Mouse (Mus musculus) mouse embryonic stem cell (cell line): Measurements from ENCODE around the gene Lrrc41.

ENCODE experiments used
- in situ Hi-C, 2 experiments: fragments of 300-500 bp; cut with MboI; formaldehyde crosslinking; loops; 1 replicate in 1 of 2; 3 replicates in 1 of 2; pipeline ENCODE4 v1.14.3; 2019 to 2020; ENCODE audit warnings: low sequenced_read_pairs in 2 of 2, low pct_unique_long_range_greater_than_20kb in 1 of 2, mixed read lengths in 1 of 2; ENCODE audit not compliant: unreplicated experiment in 1 of 2

Gene Lrrc41

DNA sequence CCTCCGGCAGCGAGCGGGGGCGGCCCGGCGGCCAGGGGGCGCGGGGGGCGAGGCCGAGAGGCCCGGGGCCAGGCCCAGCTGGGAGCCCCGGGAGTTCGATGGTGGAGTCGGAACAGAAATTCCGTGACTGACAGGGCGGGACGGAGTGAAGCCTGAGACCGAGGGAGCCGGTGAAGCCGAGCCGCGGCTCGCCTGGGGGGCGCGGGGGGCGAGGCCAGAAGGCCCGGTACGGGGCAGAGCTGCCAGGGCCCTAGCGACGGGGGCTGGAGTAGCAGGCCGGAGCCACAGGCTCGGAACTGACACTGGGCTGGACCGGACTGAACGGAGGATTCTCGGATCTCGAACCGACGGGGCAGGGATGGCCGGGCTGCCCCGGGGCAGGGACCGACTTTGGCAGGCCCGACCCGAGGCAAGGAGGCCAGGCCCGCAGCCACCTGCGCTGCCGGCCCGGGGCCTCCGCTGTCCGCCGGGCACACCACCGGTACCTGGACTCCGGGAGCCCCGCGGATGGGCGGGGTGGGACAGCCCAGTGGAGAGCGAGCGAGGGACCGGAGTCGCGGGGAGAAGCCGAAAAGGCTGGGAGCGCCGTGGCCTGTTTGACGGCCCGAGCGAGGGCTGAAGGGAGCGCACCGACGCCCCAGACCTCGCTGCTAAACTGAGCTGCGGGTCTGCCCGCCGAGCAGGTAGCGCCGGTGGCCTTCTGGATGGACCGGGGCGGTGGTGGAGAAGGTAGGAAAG is 731 bp downstream of the Lrrc41 start:
- in situ Hi-C loops = no loop called here

DNA sequence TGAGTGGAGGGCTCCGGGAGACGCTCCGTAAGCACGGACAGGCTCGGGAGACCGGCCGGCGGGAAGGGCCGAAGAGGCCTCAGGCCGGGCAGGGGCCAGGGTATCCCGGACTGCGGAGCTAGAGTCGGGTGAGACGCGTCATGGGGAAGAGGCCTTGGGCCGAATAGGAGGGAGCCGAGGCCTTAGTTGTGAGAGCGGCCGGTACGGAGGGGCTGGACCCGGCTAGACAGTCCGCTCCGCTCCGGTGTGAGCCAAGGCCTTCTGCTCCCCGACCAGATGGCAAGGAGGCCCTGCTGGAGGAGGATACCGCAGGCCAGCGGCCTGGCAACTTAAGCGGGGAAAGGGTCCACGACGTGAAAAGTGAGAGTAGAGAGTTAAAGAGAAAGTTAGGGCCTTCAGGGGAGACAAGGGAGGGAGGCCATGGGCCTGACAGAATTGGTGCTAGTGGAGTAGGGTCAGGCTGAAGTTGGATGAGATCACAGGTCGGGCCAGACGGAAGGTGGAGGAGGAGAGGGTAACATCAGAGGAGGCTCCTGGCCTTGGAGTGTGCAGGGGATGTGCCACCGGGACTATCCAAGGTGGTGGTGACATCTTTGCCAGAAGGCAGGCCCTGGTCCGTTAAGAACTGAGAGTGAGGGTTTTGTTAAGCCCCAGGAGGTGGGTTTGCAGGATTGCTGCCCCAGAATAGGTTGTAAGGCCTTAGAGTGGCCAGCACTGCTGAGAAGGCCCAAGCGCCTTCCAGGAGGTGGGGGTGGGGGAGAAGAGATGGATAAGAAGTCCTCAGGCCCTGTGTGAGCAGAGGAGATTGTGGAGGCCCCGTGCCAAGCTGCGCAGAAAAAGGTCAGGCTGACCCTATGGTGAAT is 1.5 kb downstream of the Lrrc41 start:
- in situ Hi-C loops = no loop called here

DNA sequence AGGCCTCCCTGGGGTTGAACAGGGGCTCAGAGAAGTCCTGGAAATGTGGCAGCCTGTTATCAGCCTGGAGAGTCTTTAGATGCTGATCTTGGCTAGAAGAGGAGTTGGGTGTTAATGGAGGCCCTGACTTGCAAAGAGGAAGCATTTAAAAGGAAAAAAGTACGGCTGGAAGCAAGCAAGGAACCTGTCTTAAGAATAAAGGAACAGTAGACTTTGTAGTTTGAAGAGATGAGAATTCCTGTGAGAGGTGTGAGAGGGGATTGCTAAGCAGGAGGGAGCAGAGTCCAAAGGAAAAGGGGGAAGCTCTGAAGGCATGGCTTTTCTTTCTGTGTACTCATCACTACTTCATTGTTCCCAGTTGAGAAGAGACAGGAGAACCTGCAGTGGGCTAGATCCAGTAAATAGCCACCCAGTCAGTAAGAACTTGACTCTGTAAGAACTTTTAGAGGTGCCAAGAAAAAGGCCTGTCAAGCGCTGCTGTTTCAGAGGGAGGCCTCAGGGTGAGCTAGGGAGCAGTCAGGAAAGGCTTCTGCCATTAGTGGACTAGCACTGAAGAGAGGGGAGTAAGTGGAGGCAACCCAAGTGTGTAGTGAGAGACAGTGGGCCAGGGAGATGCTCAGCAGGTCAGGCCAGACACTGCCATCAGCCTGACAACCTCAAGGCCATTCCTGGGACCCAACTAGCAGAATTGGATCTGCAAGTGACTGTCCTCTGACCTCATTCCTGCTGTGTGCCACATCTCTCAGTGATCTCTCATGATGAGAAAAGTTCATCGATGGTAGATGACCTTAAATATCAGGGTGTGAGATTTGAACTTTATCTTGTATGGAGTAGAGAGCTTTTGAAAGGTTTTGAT is 2.4 kb downstream of the Lrrc41 start:
- in situ Hi-C loops = no loop called here

DNA sequence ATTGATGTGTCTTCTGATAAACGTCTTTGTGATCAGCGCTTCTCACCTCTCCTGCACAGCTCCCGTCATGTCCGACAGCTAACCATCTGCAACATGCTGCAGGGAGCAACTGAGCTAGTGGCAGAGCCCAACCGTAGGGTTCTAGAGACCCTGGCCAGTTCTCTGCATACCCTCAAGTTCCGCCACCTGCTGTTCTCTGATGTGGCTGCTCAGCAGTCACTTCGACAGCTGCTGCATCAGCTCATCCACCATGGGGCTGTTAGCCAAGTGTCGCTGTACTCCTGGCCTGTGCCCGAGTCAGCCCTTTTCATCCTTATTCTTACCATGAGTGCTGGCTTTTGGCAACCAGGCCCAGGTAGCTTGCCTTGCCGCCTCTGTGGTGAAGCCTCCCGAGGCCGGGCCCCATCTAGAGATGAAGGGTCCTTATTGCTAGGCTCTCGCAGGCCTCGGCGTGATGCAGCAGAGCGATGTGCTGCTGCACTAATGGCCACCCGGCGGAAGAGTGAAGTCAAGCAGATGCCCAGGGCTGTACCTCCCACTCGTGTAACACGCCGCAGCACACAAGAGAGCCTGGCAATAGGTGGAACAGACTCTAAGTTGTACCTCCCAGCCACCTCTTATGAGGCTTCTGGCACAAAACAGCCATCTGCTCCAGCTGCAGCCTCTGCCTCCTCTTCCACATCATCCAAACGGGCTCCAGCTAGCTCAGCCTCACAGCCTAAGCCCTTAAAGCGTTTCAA is 13.6 kb downstream of the Lrrc41 start:
- in situ Hi-C loops = no loop called here

DNA sequence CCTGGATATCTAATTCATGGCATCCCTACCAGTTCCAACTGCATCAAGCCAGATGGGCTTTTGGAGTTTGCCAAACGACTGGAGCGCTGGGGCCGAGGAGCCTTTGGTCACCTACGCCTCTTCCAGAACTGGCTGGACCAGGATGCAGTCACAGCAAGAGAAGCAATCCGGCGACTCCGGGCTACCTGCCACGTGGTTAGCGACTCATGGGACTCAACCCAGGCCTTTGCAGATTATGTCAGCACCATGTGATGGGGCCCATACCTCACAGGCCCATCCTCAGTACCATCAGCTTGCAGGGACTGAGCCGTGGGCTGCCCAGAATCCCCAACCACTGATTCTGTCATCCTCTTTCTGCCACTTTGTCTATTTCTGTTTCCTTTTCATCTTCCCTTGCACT is 21.2 kb downstream of the Lrrc41 start:
- in situ Hi-C loops = no loop called here

DNA sequence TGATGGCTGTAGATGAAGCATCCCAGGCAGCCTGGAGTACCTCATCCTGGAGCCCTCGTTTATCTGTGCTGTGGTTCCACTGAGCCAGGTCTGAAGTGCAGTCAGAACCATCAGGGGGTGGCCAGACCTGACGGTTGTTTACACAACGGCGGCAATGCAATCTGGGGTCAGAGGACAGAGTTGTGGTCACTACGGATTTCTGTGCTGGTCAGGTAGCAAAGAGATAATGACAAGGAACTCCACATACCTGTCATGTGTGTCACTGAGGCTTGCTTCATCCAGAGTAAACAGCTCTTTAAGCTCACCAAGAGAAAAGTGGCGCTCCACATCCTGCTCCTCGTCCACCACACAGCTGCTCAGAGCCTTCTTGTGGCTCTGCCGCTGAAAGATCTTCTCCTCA is 22.1 kb downstream of the Lrrc41 start:
- in situ Hi-C loops = no loop called here

DNA sequence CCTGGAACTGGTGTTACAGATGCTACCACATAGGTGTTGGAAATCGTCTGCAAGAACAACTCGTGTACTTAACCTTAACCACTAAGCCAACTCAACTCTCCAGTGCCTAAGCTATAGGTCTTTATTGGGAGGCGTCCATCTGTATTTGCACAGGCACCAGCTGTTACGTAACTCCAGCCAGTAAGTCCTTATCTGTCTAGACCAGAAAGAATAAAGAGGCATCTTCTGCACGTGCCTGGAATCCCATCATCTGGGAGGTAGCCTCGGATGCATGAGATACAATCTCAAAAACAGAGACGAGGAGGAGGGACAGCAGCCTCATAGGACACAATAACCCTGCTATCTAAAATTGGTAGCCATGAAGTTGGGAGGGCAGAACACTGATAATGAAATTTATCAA is 25.9 kb downstream of the Lrrc41 start:
- in situ Hi-C loops = no loop called here

DNA sequence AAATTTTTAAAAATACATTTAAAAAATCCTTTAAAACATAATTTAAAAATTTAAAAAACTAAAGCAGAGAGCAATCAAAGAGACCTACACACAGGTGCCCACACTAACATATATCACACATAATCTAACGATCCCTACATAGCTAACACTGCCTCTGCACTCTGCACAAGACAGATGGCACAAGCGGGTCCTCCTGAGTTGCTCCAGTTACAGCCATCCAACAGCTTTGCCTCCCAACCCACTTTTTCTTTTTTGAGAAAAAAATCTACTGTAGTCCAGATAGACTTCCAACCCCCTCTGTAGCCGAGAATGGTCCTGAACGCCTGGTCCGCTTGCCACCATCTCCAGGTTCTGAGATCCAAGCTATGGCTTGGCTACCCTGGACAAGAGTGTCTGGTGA is 30.2 kb downstream of the Lrrc41 start:
- in situ Hi-C loops = no loop called here

DNA sequence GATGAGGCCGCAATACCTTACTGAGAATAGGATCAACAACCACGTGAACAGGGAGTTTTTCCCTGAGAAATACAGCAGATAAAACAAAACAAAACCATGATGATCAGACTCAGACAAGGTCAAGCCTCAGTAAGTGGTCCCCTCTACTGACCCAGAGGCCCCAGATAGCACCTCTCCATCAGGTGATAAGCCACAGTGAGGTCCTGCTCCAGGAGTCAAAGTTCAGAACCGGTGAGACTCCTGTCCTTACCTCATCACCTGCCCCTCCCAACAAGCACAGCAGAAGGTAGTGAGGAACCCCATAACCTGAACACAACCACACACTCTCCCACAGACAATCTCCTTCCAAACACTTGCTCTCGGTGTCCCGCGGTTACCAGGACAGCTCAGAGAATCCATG is 35.6 kb downstream of the Lrrc41 start:
- in situ Hi-C loops = no loop called here

DNA sequence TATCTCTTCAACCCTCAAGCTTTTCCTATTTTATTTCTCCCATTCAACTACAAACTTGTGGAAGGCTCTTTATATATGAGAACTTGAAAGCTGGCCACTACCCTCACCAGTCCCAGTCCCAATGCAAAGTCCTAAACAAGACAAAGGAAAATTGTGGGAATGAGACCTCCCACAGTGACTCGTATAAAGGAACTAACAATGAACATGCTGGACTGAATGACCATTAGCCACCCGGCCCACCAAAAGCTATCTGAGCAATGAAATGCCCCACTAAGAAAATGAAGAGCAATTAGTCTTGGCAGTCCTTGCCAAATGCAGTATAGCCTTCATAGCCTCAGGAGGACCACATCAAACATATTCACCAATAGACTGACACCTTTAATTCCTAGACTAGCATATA is 36.4 kb downstream of the Lrrc41 start:
- in situ Hi-C loops = no loop called here

DNA sequence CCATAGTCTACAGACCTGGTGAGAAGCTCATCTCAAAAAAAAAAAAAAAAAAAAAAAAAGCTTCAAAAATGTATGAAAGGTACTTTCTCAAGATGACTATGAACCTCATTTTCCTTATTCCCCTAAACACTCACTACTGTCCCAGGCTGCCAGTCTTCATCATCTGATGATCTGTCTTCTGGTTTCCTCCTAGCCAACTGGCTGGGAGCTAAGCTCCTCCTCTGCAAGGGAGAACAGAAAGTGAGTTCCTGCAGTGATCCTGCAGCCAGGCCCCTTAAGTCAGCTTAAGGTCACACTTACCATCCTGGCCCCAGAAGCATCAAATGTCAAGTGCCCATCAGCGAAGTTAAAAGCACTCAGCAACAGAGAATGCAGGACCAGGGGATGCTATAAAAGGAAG is 47.7 kb downstream of the Lrrc41 start:
- in situ Hi-C loops = no loop called here

DNA sequence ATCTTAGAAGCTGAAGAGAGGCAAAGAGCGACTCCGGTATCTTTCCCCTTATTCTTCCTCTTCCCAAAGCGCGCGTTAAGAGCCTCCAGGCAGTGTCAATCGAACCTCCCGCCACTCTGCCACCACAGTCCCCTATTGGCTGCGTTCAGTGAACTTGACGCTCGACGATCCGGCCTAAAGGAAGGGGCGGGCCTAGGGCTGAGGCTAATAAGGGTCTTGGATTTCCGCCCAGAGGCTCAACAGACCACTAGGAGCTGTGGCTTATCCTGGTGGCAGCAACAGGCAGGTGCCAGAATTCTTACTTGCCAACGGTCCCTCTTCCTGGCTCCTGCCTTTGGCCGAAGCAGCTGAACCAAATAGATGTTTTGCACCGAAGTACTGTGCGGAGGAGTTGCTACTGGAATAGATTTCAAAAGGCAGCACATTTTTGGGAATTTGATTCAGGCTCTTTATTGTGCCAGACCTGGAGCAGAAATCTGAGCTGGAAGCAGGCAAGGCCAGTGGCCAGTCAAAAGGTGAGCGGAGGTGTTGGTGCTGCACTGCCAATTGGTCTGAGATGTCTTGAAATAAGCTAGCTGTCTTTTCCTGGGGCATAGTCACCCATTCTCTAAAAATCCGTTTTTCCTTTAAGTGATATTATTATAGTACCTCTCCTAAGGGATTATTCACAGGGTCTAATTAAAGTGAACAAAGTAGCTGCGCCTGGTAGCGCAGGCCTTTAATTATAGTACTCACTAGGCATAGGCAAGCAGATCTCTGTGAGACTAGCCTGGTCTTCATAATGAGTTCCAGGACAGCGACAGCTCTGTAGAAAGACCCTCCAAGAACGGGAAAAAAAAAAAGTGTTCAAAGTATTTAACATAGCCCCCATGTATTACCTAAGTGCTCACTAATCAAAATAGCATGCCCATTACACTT is 48.8 kb downstream of the Lrrc41 start, which contains the start of the genes Rad54l and Pomgnt1:
Rad54l (minus strand) TSS at position 89 of the 918 bp plus-strand sequence.
Pomgnt1 (plus strand) TSS at position 239 of the 918 bp plus-strand sequence.
- in situ Hi-C loops = no loop called here

DNA sequence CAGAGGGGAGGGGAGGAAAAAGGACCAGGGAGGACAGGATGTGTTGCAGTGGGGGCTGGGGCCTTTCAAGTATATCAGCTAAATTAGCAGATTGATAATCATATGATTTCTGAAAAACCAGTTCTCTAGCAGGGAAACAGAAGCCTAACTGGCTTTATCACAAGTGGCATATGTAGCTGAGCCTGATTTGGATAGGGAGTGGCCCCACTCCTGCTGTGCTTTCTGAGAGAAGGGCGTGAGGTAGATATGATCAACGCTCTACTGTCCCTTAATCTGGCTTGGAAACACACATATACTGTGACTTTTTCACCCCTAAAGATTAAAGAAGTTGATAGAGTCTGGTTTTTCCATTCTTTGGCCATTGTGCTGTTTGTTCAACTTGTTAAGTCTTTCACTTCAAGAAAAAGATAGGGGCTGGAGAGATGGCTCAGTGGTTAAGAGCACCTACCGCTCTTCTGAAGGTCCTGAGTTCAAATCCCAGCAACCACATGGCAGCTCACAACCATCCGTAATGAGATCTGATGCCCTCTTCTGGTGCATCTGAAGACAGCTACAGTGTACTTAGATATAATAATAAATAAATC is 50.8 kb downstream of the Lrrc41 start:
- in situ Hi-C loops = no loop called here

DNA sequence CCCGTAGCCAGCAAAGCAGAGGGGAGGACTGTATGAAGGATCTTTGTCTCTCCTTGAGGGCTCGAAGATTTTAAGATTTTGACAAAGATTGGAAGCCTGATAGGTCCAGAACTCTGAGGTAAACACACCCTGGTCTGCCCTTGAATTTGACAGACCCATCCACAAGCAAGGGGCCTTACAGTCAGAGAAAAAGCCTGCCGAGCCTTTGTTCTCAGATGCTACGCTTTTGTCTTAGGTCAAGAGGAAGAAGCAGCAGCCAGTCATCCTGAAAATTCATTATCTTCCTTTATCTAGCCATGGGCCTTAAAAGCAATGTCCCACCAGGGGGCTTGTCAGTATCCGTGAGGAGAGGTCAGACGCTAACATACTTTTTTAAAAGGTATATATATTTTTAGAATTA is 52.9 kb downstream of the Lrrc41 start:
- in situ Hi-C loops = no loop called here

DNA sequence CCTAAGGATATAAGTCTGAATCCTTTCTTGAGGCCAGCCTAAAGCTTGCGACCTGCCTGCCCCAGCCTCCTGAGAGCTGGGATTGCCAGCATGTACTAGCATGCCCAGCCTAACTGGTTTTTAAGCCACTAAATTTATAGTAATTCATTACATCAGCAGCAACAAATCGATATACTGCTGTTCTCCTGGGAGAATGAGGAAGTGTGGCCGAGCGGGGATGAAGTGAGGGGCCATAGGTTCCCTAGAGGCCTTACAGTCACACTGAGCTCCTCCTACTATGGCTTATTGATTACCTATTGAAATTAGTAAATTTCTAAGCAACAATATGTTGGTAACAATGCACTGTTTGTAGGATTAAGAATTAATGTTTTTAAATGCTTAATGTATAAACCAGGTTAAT is 58.1 kb downstream of the Lrrc41 start:
- in situ Hi-C loops = no loop called here

DNA sequence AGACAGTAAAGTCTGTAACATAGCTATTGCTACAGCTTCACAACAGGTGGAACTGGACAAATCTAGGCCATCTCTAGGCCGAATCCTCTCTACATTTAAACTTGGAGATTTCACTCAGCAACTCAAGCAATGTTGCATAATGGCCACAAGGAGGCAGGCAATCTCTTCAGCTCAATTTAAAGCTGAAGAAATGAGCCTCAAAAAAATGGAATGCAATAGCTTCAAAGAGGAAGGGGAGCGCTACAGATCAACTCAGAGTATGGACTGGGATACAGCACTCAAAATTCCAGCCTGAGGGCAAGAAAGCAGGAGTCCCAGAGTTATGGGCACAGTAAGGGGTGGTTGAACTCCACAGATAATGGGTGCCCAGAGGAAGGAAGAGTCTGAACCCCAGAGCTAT is 59.9 kb downstream of the Lrrc41 start:
- in situ Hi-C loops = no loop called here

DNA sequence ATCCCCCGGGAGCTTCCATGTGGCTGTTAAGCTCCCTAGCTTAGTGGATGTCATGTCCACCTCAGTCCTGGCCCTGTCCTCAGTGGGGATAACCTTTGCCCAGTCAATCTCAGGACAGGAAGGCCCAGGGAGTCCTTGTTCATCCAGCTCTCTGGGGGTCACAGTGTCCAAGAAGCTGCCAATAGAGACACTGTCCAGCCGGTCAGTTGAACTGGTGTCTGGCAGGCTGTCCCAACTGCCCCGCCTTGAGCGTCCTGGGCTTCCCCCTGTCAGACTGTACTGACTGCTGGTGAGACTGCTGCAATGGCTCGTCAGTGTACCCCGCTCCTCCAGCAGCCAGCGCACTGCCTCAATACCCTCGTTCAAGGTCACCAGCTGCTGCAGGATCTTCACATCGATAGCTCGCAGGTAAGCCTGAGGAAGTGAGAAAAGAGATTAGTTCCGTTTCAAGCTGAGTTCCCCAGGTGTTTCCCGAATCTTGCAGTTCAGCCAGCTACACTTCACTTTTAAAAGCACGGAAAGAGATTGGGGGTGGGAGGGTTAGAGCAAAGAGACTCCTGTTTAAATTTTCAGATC is 62.4 kb downstream of the Lrrc41 start:
- in situ Hi-C loops = no loop called here
